Mouse (Mus musculus) midbrain, embryonic 12.5 days (tissue): Measurements from ENCODE around the gene Hmgcs1. TPM values are rescaled to one million over a fixed set of nuclear protein-coding genes. Genes with fewer than 3 reads are reported as not detected.

Experiments
- ATAC-seq: fragments of 200-750 bp; cut with Nextera tagmentation; 2 replicates; pipeline ENCODE4 v1.8.0; 2017; ENCODE audit warnings: low read depth, moderate TSS enrichment, moderate library complexity; ENCODE audit not compliant: low FRiP score
- H3K27ac ChIP-seq: fragments of 300-500 bp; sonication (generic); replicated peaks from 2 replicates; pipeline ENCODE4 v1.5.1; 2016; ENCODE audit warnings: mild to moderate bottlenecking
- H3K27me3 ChIP-seq: fragments of 300-500 bp; sonication (generic); 2 replicates; pipeline ENCODE4 v1.6.1; 2016; ENCODE audit warnings: mild to moderate bottlenecking
- H3K36me3 ChIP-seq: fragments of 300-500 bp; sonication (generic); 2 replicates; pipeline ENCODE4 v1.6.1; 2016
- H3K4me1 ChIP-seq: fragments of 300-500 bp; sonication (generic); 2 replicates; pipeline ENCODE4 v1.6.1; 2016
- H3K4me2 ChIP-seq: fragments of 300-500 bp; sonication (generic); replicated peaks from 2 replicates; pipeline ENCODE4 v1.6.1; 2016; ENCODE audit warnings: mild to moderate bottlenecking, moderate library complexity
- H3K4me3 ChIP-seq: fragments of 300-500 bp; sonication (generic); 2 replicates; pipeline ENCODE4 v1.5.1; 2016; ENCODE audit warnings: mild to moderate bottlenecking
- H3K9ac ChIP-seq: fragments of 300-500 bp; sonication (generic); replicated peaks from 2 replicates; pipeline ENCODE4 v1.6.1; 2016; ENCODE audit warnings: mild to moderate bottlenecking, moderate library complexity
- H3K9me3 ChIP-seq: fragments of 300-500 bp; sonication (generic); 2 replicates; pipeline ENCODE4 v1.6.1; 2016; ENCODE audit warnings: mild to moderate bottlenecking
- WGBS: fragments of 180-500 bp; shearing (Covaris S2); methylation state at CpG from one replicate; pipeline ENCODE4 v1.1.7; 2016; 5-methylcytosine and 5-hydroxymethylcytosine counted together
- polyA plus RNA-seq: library from polyadenylated mRNA; unstranded; fragments of >200 nt; fragmentation: Nextera tagmentation; extraction: Ambion mirVana; gene quantifications from 2 replicates; pipeline ENCODE4 v1.2.1, GENCODE M21; 2016

Hmgcs1 gene
- polyA plus RNA-seq, 1 experiment from 2014 or later: 501 TPM

DNA sequence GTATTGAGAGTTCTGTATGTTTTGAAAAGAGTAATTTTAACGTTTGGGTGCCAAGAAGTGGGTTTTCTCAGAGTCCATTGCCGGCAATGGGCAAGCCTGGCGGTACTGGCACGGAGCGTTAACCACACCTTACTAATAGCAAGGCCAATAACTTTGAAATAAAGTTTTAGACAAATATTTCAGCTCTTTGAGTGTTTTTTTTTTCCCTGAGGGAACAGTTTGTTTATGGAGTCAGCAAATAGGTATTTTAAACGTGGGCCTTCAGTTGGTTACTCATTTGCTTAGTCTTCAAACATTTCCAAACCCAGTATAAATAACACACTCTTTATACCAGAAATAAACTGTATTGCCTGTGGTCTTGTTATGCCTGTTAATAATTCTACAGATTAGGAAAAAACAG lies 17.7 kb downstream of the Hmgcs1 start:
- H3K4me2 ChIP-seq: no peak overlapping the region
- no peaks in the 10 kb centered on the region for H3K27me3 ChIP-seq
- peaks cover 61% of the 10 kb centered on the region for H3K36me3 ChIP-seq
- no peak overlapping the region for H3K4me3 ChIP-seq
- 90% methylated on average over 6 of the region's 6 CpGs for WGBS
- H3K9ac ChIP-seq: no peak overlapping the region
- no peaks in the 10 kb centered on the region for H3K9me3 ChIP-seq
- H3K27ac ChIP-seq: no peak overlapping the region
- ATAC-seq: no peak
- no peaks in the 10 kb centered on the region for H3K4me1 ChIP-seq

DNA sequence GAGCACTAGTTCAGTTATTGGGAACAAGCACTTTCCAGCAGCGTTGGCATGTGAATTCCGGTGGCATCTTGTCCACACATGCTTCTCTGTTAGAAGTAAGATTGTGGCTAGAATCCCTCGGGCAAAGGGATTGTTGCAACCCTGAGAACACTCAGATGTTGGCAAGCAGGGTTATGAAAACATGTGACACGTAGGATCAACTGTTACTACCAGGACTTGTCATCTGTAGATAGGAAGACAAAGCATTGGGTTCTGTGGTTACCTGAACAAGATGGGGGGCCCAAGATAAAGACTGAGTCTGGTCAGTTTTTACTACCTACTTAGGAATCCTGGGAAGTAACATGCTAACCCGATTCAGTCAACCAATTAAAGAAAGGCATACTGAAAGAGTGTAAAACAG lies 18.8 kb downstream of the Hmgcs1 start:
- Histone ChIP-seq H3K4me3 (no peak overlapping the region), H3K36me3 (peaks cover 52% of the 10 kb centered on the region), H3K9ac (no peak overlapping the region), H3K27me3 (no peaks in the 10 kb centered on the region), H3K4me1 (no peaks in the 10 kb centered on the region), H3K9me3 (no peaks in the 10 kb centered on the region), H3K27ac (no peak overlapping the region), H3K4me2 (no peak overlapping the region)
- 88% methylated on average over 5 of the region's 5 CpGs for WGBS
- no peak for ATAC-seq

DNA sequence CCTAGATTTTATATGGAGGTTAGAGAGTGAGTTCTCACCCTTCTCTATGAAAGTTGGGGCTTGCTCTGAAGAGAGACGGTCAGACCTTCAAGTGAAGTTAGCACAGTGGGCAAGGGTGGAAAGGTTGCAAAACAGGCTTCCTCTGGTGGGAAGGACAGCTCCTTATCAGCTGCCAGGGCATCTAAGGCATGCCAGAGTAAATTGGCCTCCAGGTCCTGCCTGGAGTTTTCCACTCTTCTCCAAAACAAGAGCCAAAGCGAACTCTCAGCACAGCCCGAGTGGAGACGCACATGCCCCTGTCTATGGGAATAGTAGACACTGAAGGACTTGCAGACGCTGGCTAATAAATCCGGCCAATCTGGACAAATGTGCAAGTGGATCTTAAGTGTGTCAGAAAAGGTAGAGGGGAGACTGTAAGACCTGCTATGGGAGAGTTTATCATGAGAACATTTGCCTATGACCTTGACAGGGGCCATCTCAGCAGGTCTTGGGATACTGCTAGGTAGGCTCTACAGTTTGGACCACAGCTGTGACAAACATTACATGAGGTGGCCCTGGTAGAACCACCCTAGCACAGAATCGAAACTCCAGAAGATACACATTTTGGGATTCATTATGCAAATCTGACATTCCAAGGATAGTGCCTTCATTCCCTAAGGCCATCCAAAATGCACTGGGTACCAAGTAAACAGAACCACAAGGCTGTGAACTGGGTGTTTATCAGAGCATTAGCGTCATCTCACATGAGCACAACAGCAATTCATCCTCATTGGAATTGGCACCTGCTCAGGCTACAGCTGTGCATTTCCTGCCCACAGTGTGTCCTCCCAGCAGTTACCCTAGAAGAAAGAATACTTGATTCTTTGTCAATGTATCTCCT lies 19.4 kb downstream of the Hmgcs1 start:
- WGBS: 87% methylated on average over 8 of the region's 8 CpGs
- Histone ChIP-seq H3K4me2 (no peak overlapping the region), H3K27me3 (no peaks in the 10 kb centered on the region), H3K4me1 (no peaks in the 10 kb centered on the region), H3K36me3 (peaks cover 46% of the 10 kb centered on the region), H3K27ac (no peak overlapping the region), H3K9me3 (no peaks in the 10 kb centered on the region), H3K4me3 (no peak overlapping the region), H3K9ac (no peak overlapping the region)
- peak; percentile 40; the same call in 1 of the 2 replicates for ATAC-seq

DNA sequence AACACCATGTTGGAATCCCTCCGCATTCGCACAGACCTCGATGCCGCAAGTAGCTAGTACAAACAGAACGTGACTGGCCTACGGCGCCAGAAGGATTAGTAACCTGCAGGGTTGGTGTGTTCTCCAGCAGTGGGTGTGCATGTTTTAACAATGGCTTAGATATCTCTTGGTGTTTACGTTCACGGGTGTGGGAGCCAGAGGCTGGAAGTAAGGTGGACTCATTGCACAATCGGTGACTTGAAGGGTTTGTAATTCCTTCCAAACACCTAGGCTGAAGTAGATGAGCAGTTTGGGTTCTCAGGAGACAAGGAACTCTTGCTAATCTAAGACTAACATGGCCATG lies 20.1 kb downstream of the Hmgcs1 start:
- ATAC-seq: 0 out of 2 replicates have a peak, but pooled peaks have one; percentile 24
- WGBS: 85% methylated on average over 10 of the region's 10 CpGs
- no peak overlapping the region for H3K27ac ChIP-seq
- H3K9ac ChIP-seq: no peak overlapping the region
- no peaks in the 10 kb centered on the region for H3K9me3 ChIP-seq
- no peak overlapping the region for H3K4me3 ChIP-seq
- H3K27me3 ChIP-seq: no peaks in the 10 kb centered on the region
- H3K4me1 ChIP-seq: no peaks in the 10 kb centered on the region
- H3K4me2 ChIP-seq: no peak overlapping the region
- H3K36me3 ChIP-seq: peaks cover 40% of the 10 kb centered on the region

DNA sequence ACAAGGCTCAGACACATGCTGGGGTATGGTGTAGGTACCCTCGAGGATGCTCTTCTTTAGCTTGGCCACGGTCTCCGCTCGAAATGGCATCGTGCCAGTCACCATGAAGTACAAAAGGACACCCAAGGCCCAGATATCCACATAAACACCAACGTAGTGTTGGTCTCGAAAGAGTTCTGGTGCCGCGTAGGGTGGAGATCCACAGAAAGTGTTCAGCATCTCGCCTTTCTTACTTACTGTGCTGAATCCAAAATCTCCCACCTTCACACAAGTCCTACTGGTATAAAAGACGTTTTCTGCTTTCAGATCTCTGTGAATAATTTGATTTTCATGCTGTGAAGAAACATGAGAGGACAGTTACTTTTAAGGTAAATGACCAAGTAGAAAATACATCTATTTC lies 22.3 kb downstream of the Hmgcs1 start:
- Histone ChIP-seq H3K4me3 (no peak overlapping the region), H3K9ac (no peak overlapping the region), H3K27me3 (no peaks in the 10 kb centered on the region), H3K9me3 (no peaks in the 10 kb centered on the region), H3K4me2 (no peak overlapping the region), H3K4me1 (no peaks in the 10 kb centered on the region), H3K36me3 (peaks cover 22% of the 10 kb centered on the region), H3K27ac (no peak overlapping the region)
- no peak for ATAC-seq
- 93% methylated on average over 11 of the region's 11 CpGs for WGBS

DNA sequence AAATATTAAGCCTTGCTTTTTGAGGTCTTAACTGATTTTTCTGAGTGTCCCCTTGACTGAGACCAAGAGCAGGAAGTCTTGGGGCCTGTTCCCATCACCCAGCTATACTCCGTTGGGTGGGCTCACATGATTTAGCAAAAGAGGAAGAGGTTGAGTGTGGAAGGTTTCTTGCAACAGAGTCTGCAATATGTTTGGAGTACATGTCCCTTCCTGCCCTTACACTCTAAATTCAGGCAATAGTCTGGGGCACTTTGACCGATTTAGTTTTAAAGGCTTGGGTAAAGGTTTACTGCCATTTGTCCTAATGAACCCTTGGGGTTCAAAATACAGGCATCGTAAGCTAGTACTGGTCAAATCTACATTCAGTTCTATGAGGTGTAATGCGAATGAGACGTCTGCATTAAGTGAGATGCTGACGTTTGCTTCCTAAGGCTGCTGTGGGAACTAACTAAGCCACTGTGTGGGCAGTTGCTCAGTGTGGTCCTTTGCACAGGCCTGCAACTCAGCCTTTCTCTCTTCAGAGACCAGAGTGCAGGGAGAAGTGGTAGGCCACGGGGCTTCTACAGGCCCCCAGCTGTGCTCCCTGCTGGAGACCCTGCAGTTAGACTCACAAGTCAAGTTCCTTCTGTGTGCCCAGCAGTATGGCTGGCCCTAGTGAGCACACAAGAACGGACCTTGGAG lies 23.1 kb downstream of the Hmgcs1 start:
- no peak overlapping the region for H3K4me2 ChIP-seq
- no peaks in the 10 kb centered on the region for H3K9me3 ChIP-seq
- no peak overlapping the region for H3K27ac ChIP-seq
- 70% methylated on average over 8 of the region's 8 CpGs for WGBS
- no peak overlapping the region for H3K9ac ChIP-seq
- no peak overlapping the region for H3K4me3 ChIP-seq
- peaks cover 19% of the 10 kb centered on the region for H3K36me3 ChIP-seq
- ATAC-seq: no peak
- H3K4me1 ChIP-seq: no peaks in the 10 kb centered on the region
- H3K27me3 ChIP-seq: no peaks in the 10 kb centered on the region

DNA sequence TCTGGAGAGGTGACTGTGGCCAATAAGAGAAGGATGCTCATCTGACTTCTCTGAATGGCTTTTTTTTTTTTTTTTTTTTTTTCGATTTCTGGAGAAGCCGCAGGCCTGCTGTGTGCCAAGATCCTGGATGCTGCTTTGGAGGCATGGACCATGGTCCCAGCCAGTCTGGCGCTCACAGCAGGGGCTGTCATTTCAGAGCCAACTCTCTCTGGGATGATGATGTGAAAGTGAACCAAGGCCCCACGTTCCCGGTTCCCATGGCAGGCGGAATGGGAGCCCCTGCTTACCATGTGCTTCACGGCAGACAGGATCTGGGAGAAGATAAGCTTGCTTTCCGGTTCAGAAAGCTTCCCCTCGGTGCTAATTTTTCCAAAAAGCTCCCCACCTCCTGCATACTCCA lies 23.6 kb downstream of the Hmgcs1 start:
- Histone ChIP-seq H3K4me1 (no peaks in the 10 kb centered on the region), H3K27ac (no peak overlapping the region), H3K27me3 (no peaks in the 10 kb centered on the region), H3K9me3 (no peaks in the 10 kb centered on the region), H3K9ac (no peak overlapping the region), H3K4me3 (no peak overlapping the region), H3K4me2 (no peak overlapping the region), H3K36me3 (peaks cover 15% of the 10 kb centered on the region)
- 78% methylated on average over 9 of the region's 9 CpGs for WGBS
- no peak for ATAC-seq

DNA sequence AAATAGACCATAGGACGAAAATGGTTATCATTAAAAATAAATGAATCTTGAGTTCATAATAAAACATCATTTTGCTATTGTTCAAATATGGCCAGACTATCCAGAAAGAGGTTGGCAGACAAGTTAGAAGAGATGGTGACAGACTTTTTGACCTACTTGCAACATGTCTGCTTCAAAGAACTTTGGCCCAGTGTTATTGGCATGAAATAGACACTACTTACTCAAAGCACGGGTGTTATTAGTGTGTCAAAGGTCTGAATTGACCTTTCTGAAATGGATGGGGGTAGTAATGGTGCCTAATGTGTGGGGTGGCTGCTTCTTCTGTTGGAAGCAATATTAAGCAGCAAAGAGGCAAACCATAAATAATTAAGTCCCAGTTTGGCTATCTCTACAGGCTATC lies 25.9 kb downstream of the Hmgcs1 start:
- no peak overlapping the region for H3K27ac ChIP-seq
- ATAC-seq: no peak
- no peaks in the 10 kb centered on the region for H3K27me3 ChIP-seq
- H3K36me3 ChIP-seq: no peaks in the 10 kb centered on the region
- H3K4me3 ChIP-seq: no peak overlapping the region
- H3K9ac ChIP-seq: no peak overlapping the region
- H3K9me3 ChIP-seq: no peaks in the 10 kb centered on the region
- 84% methylated on average over 2 of the region's 2 CpGs for WGBS
- H3K4me2 ChIP-seq: no peak overlapping the region
- H3K4me1 ChIP-seq: no peaks in the 10 kb centered on the region

DNA sequence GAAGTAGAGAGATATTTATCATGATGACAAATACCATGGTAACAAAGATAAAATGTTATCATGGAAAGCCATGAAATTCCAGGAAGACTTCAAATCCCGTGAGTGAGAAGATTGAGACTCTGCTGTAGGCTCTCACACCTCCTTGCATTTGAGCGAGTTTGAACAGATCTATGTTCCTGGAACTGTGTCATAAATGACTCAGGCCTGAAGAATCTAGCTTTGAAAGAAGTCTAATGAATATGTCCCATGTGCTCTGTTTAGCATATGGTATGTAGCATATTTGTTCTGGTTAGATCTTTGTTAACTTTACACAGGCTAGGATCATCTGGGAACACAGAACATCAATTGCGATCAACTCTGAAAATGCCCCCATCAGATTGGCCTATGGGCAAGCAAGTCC lies 32.3 kb downstream of the Hmgcs1 start:
- ATAC-seq: no peak
- no peaks in the 10 kb centered on the region for H3K9me3 ChIP-seq
- 88% methylated on average over 3 of the region's 3 CpGs for WGBS
- H3K27me3 ChIP-seq: no peaks in the 10 kb centered on the region
- no peak overlapping the region for H3K4me3 ChIP-seq
- no peak overlapping the region for H3K4me2 ChIP-seq
- H3K27ac ChIP-seq: no peak overlapping the region
- no peaks in the 10 kb centered on the region for H3K36me3 ChIP-seq
- H3K9ac ChIP-seq: no peak overlapping the region
- H3K4me1 ChIP-seq: 0 out of 2 replicates have a peak, but pooled peaks cover under 1% of the 10 kb centered on the region

DNA sequence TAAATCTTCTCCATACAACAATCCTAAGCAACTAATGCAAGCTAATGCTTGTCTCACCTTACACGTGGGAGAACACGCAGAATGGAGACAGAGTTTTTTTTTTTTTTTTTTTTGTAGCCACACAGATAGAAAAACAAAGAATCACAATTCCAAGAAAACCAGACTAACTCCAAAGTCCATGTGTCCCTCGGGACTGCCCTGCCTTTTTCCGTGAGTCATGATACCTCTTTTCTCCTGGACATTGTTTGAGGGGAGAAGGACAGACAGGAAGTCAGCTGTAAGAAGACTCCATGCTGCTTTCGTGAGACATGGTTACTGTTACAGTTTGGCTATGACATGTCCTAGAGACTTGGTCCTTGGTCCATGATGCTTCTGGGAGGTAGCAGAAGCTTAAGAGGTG lies 33.2 kb downstream of the Hmgcs1 start:
- peaks cover 9% of the 10 kb centered on the region for H3K4me1 ChIP-seq
- ATAC-seq: no peak
- H3K4me2 ChIP-seq: no peak overlapping the region
- H3K27ac ChIP-seq: no peak overlapping the region
- H3K9ac ChIP-seq: no peak overlapping the region
- no peaks in the 10 kb centered on the region for H3K36me3 ChIP-seq
- H3K4me3 ChIP-seq: no peak overlapping the region
- H3K27me3 ChIP-seq: no peaks in the 10 kb centered on the region
- no peaks in the 10 kb centered on the region for H3K9me3 ChIP-seq
- 85% methylated on average over 5 of the region's 5 CpGs for WGBS

DNA sequence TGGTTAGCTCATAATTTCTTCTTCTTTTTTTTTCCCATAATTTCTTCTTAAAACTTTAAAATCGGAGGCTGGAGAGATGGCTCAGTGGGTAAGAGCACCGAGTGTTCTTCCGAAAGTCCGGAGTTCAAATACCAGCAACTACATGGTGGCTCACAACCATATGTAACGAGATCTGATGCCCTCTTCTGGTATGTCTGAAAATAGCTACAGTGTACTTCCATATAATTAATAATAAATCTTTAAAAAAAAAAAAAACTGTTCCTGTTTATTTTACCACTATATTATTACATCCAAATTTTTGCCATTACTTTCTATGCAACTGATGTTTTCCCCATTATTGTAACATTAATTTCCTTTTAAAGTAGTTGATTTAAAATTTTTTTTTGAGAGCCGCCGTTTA lies 34.4 kb downstream of the Hmgcs1 start:
- Histone ChIP-seq H3K27ac (no peak overlapping the region), H3K4me1 (peaks cover 9% of the 10 kb centered on the region), H3K9ac (no peak overlapping the region), H3K27me3 (no peaks in the 10 kb centered on the region), H3K36me3 (no peaks in the 10 kb centered on the region), H3K4me3 (no peak overlapping the region), H3K9me3 (no peaks in the 10 kb centered on the region), H3K4me2 (no peak overlapping the region)
- WGBS: 87% methylated on average over 7 of the region's 7 CpGs
- no peak for ATAC-seq

DNA sequence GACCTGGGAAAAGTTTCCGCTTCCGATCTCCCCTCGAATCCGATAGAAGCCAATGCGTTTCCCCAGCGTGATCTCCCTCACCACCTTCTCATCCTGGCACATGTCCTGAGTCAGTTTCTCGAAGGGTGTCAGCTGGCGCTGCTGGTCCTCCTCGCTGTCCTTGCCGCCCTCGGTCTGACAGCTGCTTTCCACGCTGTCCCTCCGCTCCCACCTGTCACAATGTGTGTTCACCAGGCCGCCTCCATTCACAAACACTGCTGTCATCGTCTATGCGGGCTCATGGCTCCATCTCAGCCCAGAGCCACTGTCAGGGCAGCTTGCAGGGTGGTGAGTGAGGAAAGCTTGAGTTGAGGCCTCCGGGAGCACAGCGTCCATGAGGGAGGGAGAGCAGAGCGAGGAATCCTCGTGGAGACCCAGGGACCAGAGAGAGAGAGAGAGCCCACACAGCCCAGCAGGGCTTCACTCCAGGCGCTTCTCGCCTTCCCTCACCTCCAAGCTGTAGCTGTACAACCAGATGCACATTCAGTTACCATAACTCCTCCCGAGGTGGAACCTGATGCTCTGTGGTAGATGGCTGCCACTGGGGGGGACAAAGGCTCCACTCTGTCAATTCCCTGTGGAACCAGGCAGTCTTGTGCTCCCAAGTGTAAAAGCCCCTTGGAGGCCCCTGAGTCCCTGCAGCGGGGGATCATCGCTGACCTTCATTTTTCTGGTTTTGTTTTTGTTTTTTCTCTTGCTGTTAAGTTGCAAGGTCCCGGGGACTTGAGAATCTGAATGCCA lies 37.6 kb downstream of the Hmgcs1 start:
- H3K9ac ChIP-seq: no peak overlapping the region
- H3K27ac ChIP-seq: no peak overlapping the region
- H3K9me3 ChIP-seq: no peaks in the 10 kb centered on the region
- WGBS: 67% methylated on average over 26 of the region's 26 CpGs
- H3K36me3 ChIP-seq: no peaks in the 10 kb centered on the region
- no peak overlapping the region for H3K4me3 ChIP-seq
- no peak for ATAC-seq
- no peak overlapping the region for H3K4me2 ChIP-seq
- no peaks in the 10 kb centered on the region for H3K27me3 ChIP-seq
- peaks cover 9% of the 10 kb centered on the region for H3K4me1 ChIP-seq
